Mouse (Mus musculus) E14TG2a.4 (cell line): ENCODE data around the gene AC161166.1.

Source experiments
- CTCF ChIP-seq: conservative IDR thresholded peaks from 2 replicates; pipeline ENCODE4 v1.5.1; 2014; ENCODE audit warnings: low read length
- POU5F1 ChIP-seq: IDR thresholded peaks from 2 replicates; pipeline ENCODE4 v1.6.1; 2014; ENCODE audit warnings: low read length, borderline replicate concordance

- no peak for TF ChIP-seq CTCF
- no peak for TF ChIP-seq POU5F1
Measured at GRCm38 (mm10) chr7:24538701-24539100, 26.4 kb upstream of the AC161166.1 start.
